Mouse (Mus musculus) hindbrain, embryonic 12.5 days (tissue): Measurements from ENCODE around the gene Slc44a5. TPM values are rescaled to one million over a fixed set of nuclear protein-coding genes. Genes with fewer than 3 reads are reported as not detected.

ENCODE experiments used
- ATAC-seq: fragments of 200-750 bp; cut with Nextera tagmentation; 2 replicates; pipeline ENCODE4 v1.8.0; 2017; ENCODE audit warnings: moderate TSS enrichment; ENCODE audit not compliant: low FRiP score
- H3K27ac ChIP-seq: fragments of 300-500 bp; sonication (generic); 2 replicates; pipeline ENCODE4 v1.5.1; 2016; ENCODE audit warnings: mild to moderate bottlenecking
- H3K27me3 ChIP-seq: fragments of 300-500 bp; sonication (generic); 2 replicates; pipeline ENCODE4 v1.6.1; 2016; ENCODE audit warnings: mild to moderate bottlenecking
- H3K36me3 ChIP-seq: fragments of 300-500 bp; sonication (generic); 2 replicates; pipeline ENCODE4 v1.6.1; 2016; ENCODE audit warnings: mild to moderate bottlenecking
- H3K4me1 ChIP-seq: fragments of 300-500 bp; sonication (generic); 2 replicates; pipeline ENCODE4 v1.6.1; 2016
- H3K4me2 ChIP-seq: fragments of 300-500 bp; sonication (generic); replicated peaks from 2 replicates; pipeline ENCODE4 v1.6.1; 2016; ENCODE audit warnings: mild to moderate bottlenecking
- H3K4me3 ChIP-seq: fragments of 300-500 bp; sonication (generic); 2 replicates; pipeline ENCODE4 v1.5.1; 2016; ENCODE audit warnings: mild to moderate bottlenecking
- H3K9ac ChIP-seq: fragments of 300-500 bp; sonication (generic); 2 replicates; pipeline ENCODE4 v1.6.1; 2016; ENCODE audit warnings: mild to moderate bottlenecking, moderate library complexity
- H3K9me3 ChIP-seq: fragments of 300-500 bp; sonication (generic); replicated peaks from 2 replicates; pipeline ENCODE4 v1.6.1; 2016; ENCODE audit warnings: mild to moderate bottlenecking
- WGBS: fragments of 180-500 bp; shearing (Covaris S2); methylation state at CpG from one replicate; pipeline ENCODE4 v1.1.7; 2016; 5-methylcytosine and 5-hydroxymethylcytosine counted together
- polyA plus RNA-seq: library from polyadenylated mRNA; unstranded; fragments of >200 nt; fragmentation: Nextera tagmentation; extraction: Ambion mirVana; gene quantifications from 2 replicates; pipeline ENCODE4 v1.2.1, GENCODE M21; 2016

Gene Slc44a5
- polyA plus RNA-seq, result 5.7 and 6.1 TPM in 2 replicates

GRCm38 (mm10) chr3:153973171-153973948, at the start of gene Slc44a5:
Gene Slc44a5 (plus strand): TSS chr3:153973436.
- Histone ChIP-seq H3K9me3 (no peaks in the 10 kb centered on the region), H3K27me3 (peaks cover 34% of the 10 kb centered on the region), H3K9ac (peak within 1 kb of the TSS; percentile 76), H3K4me2 (peak within 1 kb of the TSS; percentile 93), H3K36me3 (no peaks in the 10 kb centered on the region), H3K4me3 (peak within 1 kb of the TSS; percentile 58), H3K27ac (0 out of 2 replicates have a peak within 1 kb of the TSS, but pooled peaks have one; percentile 5), H3K4me1 (peaks cover 17% of the 10 kb centered on the region)
- WGBS, result under 1% methylated on average over 50 of the region's 66 CpGs
- ATAC-seq, result peak; percentile 87

GRCm38 (mm10) chr3:153926333-153926732, 46.9 kb upstream of the Slc44a5 start:
- H3K36me3 ChIP-seq, result peaks cover 55% of the 10 kb centered on the region
- no peak overlapping the region for H3K9ac ChIP-seq
- H3K9me3 ChIP-seq, result no peaks in the 10 kb centered on the region
- ATAC-seq, result no peak
- H3K27ac ChIP-seq, result no peak overlapping the region
- H3K4me3 ChIP-seq, result no peak overlapping the region
- H3K4me2 ChIP-seq, result no peak overlapping the region
- 93% methylated on average over 7 of the region's 7 CpGs for WGBS
- H3K27me3 ChIP-seq, result no peaks in the 10 kb centered on the region
- no peaks in the 10 kb centered on the region for H3K4me1 ChIP-seq

- WGBS, result 95% methylated on average over 11 of the region's 11 CpGs
- Histone ChIP-seq H3K4me1 (no peaks in the 10 kb centered on the region), H3K4me3 (no peak overlapping the region), H3K27me3 (no peaks in the 10 kb centered on the region), H3K36me3 (peaks cover 54% of the 10 kb centered on the region), H3K9ac (no peak overlapping the region), H3K27ac (no peak overlapping the region), H3K4me2 (no peak overlapping the region), H3K9me3 (no peaks in the 10 kb centered on the region)
- ATAC-seq, result no peak
These were observed 43.7 kb upstream of the Slc44a5 start for GRCm38 (mm10) chr3:153929526-153929925.

GRCm38 (mm10) chr3:153932461-153932860, 40.8 kb upstream of the Slc44a5 start:
- Histone ChIP-seq H3K36me3 (peaks cover 63% of the 10 kb centered on the region), H3K4me2 (no peak overlapping the region), H3K9ac (no peak overlapping the region), H3K9me3 (no peaks in the 10 kb centered on the region), H3K27me3 (no peaks in the 10 kb centered on the region), H3K4me3 (no peak overlapping the region), H3K27ac (no peak overlapping the region), H3K4me1 (no peaks in the 10 kb centered on the region)
- ATAC-seq, result no peak
- WGBS, result 93% methylated on average over 5 of the region's 5 CpGs

- Histone ChIP-seq H3K4me2 (no peak overlapping the region), H3K4me1 (no peaks in the 10 kb centered on the region), H3K36me3 (peaks cover 49% of the 10 kb centered on the region), H3K9ac (no peak overlapping the region), H3K27ac (no peak overlapping the region), H3K9me3 (no peaks in the 10 kb centered on the region), H3K27me3 (no peaks in the 10 kb centered on the region), H3K4me3 (no peak overlapping the region)
- 91% methylated on average over 9 of the region's 9 CpGs for WGBS
- no peak for ATAC-seq
These were observed 37.4 kb upstream of the Slc44a5 start for GRCm38 (mm10) chr3:153935878-153936277.

- peaks cover under 1% of the 10 kb centered on the region; the same call in 1 of the 2 replicates for H3K4me1 ChIP-seq
- H3K36me3 ChIP-seq, result peaks cover 41% of the 10 kb centered on the region
- no peak for ATAC-seq
- no peaks in the 10 kb centered on the region for H3K27me3 ChIP-seq
- no peak overlapping the region for H3K27ac ChIP-seq
- H3K4me3 ChIP-seq, result no peak overlapping the region
- no peak overlapping the region for H3K9ac ChIP-seq
- no peak overlapping the region for H3K4me2 ChIP-seq
- 95% methylated on average over 17 of the region's 17 CpGs for WGBS
- no peaks in the 10 kb centered on the region for H3K9me3 ChIP-seq
These were observed 36.0 kb upstream of the Slc44a5 start for GRCm38 (mm10) chr3:153937116-153937810.

- WGBS, result 76% methylated on average over 8 of the region's 8 CpGs
- no peaks in the 10 kb centered on the region for H3K27me3 ChIP-seq
- no peak for ATAC-seq
- peaks cover 30% of the 10 kb centered on the region for H3K36me3 ChIP-seq
- H3K4me1 ChIP-seq, result peaks cover 16% of the 10 kb centered on the region; the same call in 1 of the 2 replicates
- H3K9me3 ChIP-seq, result no peaks in the 10 kb centered on the region
- no peak overlapping the region for H3K9ac ChIP-seq
- no peak overlapping the region for H3K4me2 ChIP-seq
- H3K27ac ChIP-seq, result no peak overlapping the region
- no peak overlapping the region for H3K4me3 ChIP-seq
These were observed 33.2 kb upstream of the Slc44a5 start for GRCm38 (mm10) chr3:153940021-153940420.

GRCm38 (mm10) chr3:153940486-153940885, 32.8 kb upstream of the Slc44a5 start:
- WGBS, result 93% methylated on average over 9 of the region's 9 CpGs
- no peak overlapping the region for H3K4me2 ChIP-seq
- no peak overlapping the region for H3K9ac ChIP-seq
- H3K9me3 ChIP-seq, result no peaks in the 10 kb centered on the region
- ATAC-seq, result no peak
- H3K27me3 ChIP-seq, result no peaks in the 10 kb centered on the region
- peaks cover 25% of the 10 kb centered on the region for H3K36me3 ChIP-seq
- peaks cover 17% of the 10 kb centered on the region; the same call in 1 of the 2 replicates for H3K4me1 ChIP-seq
- no peak overlapping the region for H3K27ac ChIP-seq
- no peak overlapping the region for H3K4me3 ChIP-seq

- no peak overlapping the region for H3K27ac ChIP-seq
- no peak overlapping the region for H3K4me3 ChIP-seq
- no peaks in the 10 kb centered on the region for H3K9me3 ChIP-seq
- H3K9ac ChIP-seq, result no peak overlapping the region
- peaks cover 18% of the 10 kb centered on the region; the same call in 1 of the 2 replicates for H3K36me3 ChIP-seq
- WGBS, result 95% methylated on average over 13 of the region's 13 CpGs
- ATAC-seq, result no peak
- no peak overlapping the region for H3K4me2 ChIP-seq
- no peaks in the 10 kb centered on the region for H3K27me3 ChIP-seq
- H3K4me1 ChIP-seq, result peaks cover 17% of the 10 kb centered on the region; the same call in 1 of the 2 replicates
These were observed 31.6 kb upstream of the Slc44a5 start for GRCm38 (mm10) chr3:153941613-153942012.

GRCm38 (mm10) chr3:153943003-153943640, 30.1 kb upstream of the Slc44a5 start:
- ATAC-seq, result no peak
- peaks cover 7% of the 10 kb centered on the region; the same call in 1 of the 2 replicates for H3K36me3 ChIP-seq
- 49% methylated on average over 12 of the region's 12 CpGs for WGBS
- no peaks in the 10 kb centered on the region for H3K9me3 ChIP-seq
- H3K4me1 ChIP-seq, result peaks cover 17% of the 10 kb centered on the region; the same call in 1 of the 2 replicates
- peak overlapping the region; percentile 64 for H3K4me2 ChIP-seq
- H3K9ac ChIP-seq, result 0 out of 2 replicates have a peak overlapping the region, but pooled peaks have one; percentile 9
- H3K27me3 ChIP-seq, result no peaks in the 10 kb centered on the region
- peak overlapping the region; percentile 79; the same call in 1 of the 2 replicates for H3K4me3 ChIP-seq
- H3K27ac ChIP-seq, result no peak overlapping the region

GRCm38 (mm10) chr3:153943901-153944334, 29.3 kb upstream of the Slc44a5 start:
- peak; percentile 56 for ATAC-seq
- Histone ChIP-seq H3K36me3 (no peaks in the 10 kb centered on the region), H3K27me3 (no peaks in the 10 kb centered on the region), H3K9ac (peak overlapping the region; percentile 75), H3K9me3 (no peaks in the 10 kb centered on the region), H3K4me3 (peak overlapping the region; percentile 79), H3K4me1 (peaks cover 17% of the 10 kb centered on the region; the same call in 1 of the 2 replicates), H3K4me2 (peak overlapping the region; percentile 64), H3K27ac (peak overlapping the region; percentile 84)
- WGBS, result under 1% methylated on average over 19 of the region's 19 CpGs
